Mouse (Mus musculus) neural tube, embryonic 13.5 days (tissue): ENCODE results near the gene Hivep3. TPM values are rescaled to one million over a fixed set of nuclear protein-coding genes. Genes with fewer than 3 reads are reported as not detected.
A peak's percentile ranks its signal among the peaks of the same experiment; 100 is the strongest.

Source experiments
- ATAC-seq: fragments of 200-750 bp; cut with Nextera tagmentation; 2 replicates; pipeline ENCODE4 v1.8.0; 2017; ENCODE audit warnings: low read depth, mild to moderate bottlenecking, moderate TSS enrichment, moderate library complexity
- H3K27ac ChIP-seq: fragments of 300-500 bp; sonication (generic); replicated peaks from 2 replicates; pipeline ENCODE4 v1.5.1; 2015; ENCODE audit warnings: moderate library complexity, mild to moderate bottlenecking, inconsistent platforms
- H3K27me3 ChIP-seq: fragments of 300-500 bp; sonication (generic); 2 replicates; pipeline ENCODE4 v1.6.1; 2015; ENCODE audit warnings: mild to moderate bottlenecking, inconsistent platforms
- H3K36me3 ChIP-seq: fragments of 300-500 bp; sonication (generic); 2 replicates; pipeline ENCODE4 v1.6.1; 2015; ENCODE audit warnings: mild to moderate bottlenecking, inconsistent platforms
- H3K4me1 ChIP-seq: fragments of 300-500 bp; sonication (generic); replicated peaks from 2 replicates; pipeline ENCODE4 v1.6.1; 2015; ENCODE audit warnings: inconsistent platforms
- H3K4me2 ChIP-seq: fragments of 300-500 bp; sonication (generic); 2 replicates; pipeline ENCODE4 v1.6.1; 2015; ENCODE audit warnings: inconsistent platforms, mild to moderate bottlenecking, moderate library complexity
- H3K4me3 ChIP-seq: fragments of 300-500 bp; sonication (generic); 2 replicates; pipeline ENCODE4 v1.5.1; 2015; ENCODE audit warnings: mild to moderate bottlenecking, inconsistent platforms
- H3K9ac ChIP-seq: fragments of 300-500 bp; sonication (generic); 2 replicates; pipeline ENCODE4 v1.6.1; 2015; ENCODE audit warnings: moderate library complexity, mild to moderate bottlenecking, inconsistent platforms
- H3K9me3 ChIP-seq: fragments of 300-500 bp; sonication (generic); 2 replicates; pipeline ENCODE4 v1.6.1; 2016; ENCODE audit warnings: inconsistent platforms
- WGBS: fragments of 180-500 bp; shearing (Covaris S2); methylation state at CpG from one replicate; pipeline ENCODE4 v1.1.7; 2015; 5-methylcytosine and 5-hydroxymethylcytosine counted together
- polyA plus RNA-seq: library from polyadenylated mRNA; unstranded; fragments of >200 nt; fragmentation: Nextera tagmentation; extraction: Ambion mirVana; gene quantifications from 2 replicates; pipeline ENCODE4 v1.2.1, GENCODE M21; 2015

Gene Hivep3
- polyA plus RNA-seq, 1 experiment from 2014 or later: 20.6 TPM

DNA sequence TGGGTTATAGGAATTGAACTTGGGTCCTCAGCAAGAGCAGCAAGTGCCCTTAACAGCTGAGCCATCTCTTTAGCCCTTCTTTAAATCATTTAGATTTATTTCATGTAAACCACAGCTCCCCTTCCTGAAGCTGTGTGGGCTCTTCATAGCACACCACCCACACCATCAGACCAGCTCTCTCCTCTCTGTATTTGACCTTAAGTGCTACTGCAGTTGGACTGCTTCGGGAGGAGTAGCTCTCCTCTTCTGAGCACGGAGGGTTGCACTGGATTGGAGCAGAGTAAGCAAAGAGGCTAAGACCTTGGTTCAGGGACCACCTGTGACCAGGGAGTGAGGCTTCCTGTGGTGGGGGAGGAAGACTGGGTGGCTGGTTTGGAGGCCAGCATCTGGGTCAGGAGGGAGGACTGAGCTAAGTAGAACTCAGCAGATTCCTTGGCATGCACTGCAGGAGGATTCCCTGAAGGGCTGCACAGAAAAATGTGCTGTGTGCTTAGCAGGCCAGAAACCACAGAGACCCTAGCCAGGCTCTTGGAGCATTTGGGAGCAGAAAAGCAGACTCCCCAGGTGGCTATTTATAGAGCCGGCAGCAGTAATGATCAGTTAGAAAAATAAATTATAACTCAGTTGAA, 132.4 kb downstream of the Hivep3 start:
- no peak overlapping the region for H3K9ac ChIP-seq
- no peaks in the 10 kb centered on the region for H3K36me3 ChIP-seq
- no peak overlapping the region for H3K4me3 ChIP-seq
- no peak for ATAC-seq
- peaks cover 27% of the 10 kb centered on the region for H3K4me1 ChIP-seq
- H3K4me2 ChIP-seq: no peak overlapping the region
- H3K9me3 ChIP-seq: no peaks in the 10 kb centered on the region
- WGBS: 58% methylated on average over 3 of the region's 3 CpGs
- H3K27me3 ChIP-seq: no peaks in the 10 kb centered on the region
- no peak overlapping the region for H3K27ac ChIP-seq

DNA sequence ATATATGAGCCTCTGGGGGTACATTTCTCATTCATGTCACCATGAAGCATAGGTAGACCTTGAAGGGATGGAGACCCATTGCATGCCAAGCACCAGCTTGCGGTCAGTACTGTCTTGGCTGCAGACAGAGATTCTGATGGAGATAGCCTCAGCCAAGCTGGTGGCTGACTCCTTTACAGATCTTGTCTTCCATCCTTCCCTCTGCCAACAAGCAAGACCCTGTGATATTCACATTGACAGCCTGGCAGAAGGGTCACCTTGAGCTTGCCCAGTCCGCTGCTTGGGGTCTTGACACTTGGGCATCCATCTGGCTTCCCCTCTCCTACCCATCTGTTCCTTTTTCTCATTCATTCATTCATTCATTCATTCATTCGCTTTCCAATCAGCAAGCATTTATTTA, 133.5 kb downstream of the Hivep3 start:
- no peak for ATAC-seq
- Histone ChIP-seq H3K4me2 (no peak overlapping the region), H3K27ac (no peak overlapping the region), H3K9ac (no peak overlapping the region), H3K27me3 (no peaks in the 10 kb centered on the region), H3K4me3 (no peak overlapping the region), H3K36me3 (no peaks in the 10 kb centered on the region), H3K4me1 (peaks cover 19% of the 10 kb centered on the region; the same call in 1 of the 2 replicates), H3K9me3 (no peaks in the 10 kb centered on the region)
- WGBS: 86% methylated on average over 3 of the region's 3 CpGs

DNA sequence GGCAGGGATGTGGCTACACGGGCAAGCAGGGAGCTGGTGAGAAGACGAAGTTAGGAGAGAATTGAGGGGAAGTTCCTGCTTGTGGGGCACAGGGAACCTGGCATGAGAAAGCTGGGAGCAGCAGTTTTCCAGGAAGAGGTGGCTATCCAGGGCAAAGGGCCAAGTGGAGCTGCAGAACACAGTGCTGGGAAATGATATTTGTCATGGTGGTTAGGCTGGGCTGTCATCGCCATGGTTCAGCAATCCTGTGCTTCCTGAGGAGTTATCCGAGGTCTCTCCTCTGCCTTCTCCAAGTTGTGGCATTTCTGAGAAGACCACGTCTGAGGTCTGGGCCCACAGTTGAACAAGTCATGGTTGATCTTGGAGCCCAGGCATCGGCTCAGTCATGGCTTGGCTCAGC, 136.8 kb downstream of the Hivep3 start:
- peaks cover 4% of the 10 kb centered on the region; the same call in 1 of the 2 replicates for H3K36me3 ChIP-seq
- H3K4me1 ChIP-seq: peaks cover 18% of the 10 kb centered on the region; the same call in 1 of the 2 replicates
- ATAC-seq: no peak
- no peak overlapping the region for H3K27ac ChIP-seq
- H3K9ac ChIP-seq: no peak overlapping the region
- H3K9me3 ChIP-seq: no peaks in the 10 kb centered on the region
- no peak overlapping the region for H3K4me2 ChIP-seq
- H3K4me3 ChIP-seq: no peak overlapping the region
- H3K27me3 ChIP-seq: no peaks in the 10 kb centered on the region
- 82% methylated on average over 6 of the region's 6 CpGs for WGBS

DNA sequence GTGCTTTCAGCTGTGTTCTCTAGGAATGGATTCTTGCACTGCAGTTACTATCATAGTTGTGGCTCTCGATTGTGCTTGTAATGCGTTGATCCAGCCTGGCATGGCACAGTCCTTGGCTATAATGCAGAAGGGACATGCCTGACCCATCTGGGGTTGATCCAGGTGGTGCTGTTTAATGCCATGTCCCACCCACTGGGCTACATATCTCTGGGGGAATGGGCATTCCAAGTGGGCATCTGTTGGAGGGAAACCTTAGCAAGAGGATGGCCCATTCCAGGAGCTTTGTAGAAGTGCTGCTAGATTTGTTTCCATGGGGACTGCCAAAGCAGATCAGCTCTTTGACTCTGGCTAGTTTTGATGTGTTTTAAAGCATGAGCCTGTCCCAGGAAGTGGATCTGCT, 137.9 kb downstream of the Hivep3 start:
- no peak overlapping the region for H3K4me3 ChIP-seq
- H3K4me1 ChIP-seq: peaks cover 7% of the 10 kb centered on the region; the same call in 1 of the 2 replicates
- no peaks in the 10 kb centered on the region for H3K9me3 ChIP-seq
- peaks cover 4% of the 10 kb centered on the region; the same call in 1 of the 2 replicates for H3K36me3 ChIP-seq
- no peaks in the 10 kb centered on the region for H3K27me3 ChIP-seq
- H3K27ac ChIP-seq: no peak overlapping the region
- H3K4me2 ChIP-seq: no peak overlapping the region
- 96% methylated on average over 2 of the region's 2 CpGs for WGBS
- no peak for ATAC-seq
- no peak overlapping the region for H3K9ac ChIP-seq

DNA sequence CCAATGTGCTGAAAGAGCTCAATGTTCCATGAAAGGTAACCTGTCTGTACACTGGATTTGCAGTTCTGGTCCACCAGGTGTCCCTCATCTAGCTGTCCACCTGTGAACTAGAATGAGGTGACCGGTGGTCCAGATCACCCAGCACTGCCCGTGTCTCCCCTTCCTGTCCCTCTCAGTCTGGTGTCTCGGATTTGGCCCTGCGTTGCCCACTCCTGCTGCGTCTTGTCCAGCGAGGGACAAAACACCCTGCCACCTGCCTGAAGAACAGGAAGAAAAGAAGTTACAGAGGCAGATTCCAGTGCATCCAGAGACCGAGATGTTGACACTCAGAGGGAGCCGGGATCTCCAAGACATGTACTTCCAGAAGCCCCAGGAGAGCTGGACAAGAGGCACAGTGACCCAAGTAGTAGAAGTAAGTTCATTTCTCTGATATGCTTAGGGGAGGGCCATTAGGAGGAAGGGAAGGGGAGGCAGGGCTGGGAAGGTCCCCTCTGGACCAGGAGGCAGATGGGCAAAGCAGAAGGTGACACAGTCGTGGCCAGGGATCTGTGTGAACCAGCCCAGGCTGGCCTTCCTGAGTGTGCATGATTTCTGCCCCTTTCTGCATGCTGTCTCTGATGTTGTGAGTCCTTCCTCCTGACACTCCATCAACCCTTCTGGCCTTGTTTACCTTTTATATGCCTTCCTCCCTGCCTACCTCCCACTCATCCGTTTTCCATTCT, 138.4 kb downstream of the Hivep3 start:
- Histone ChIP-seq H3K4me2 (no peak overlapping the region), H3K9ac (no peak overlapping the region), H3K36me3 (peaks cover 4% of the 10 kb centered on the region; the same call in 1 of the 2 replicates), H3K9me3 (no peaks in the 10 kb centered on the region), H3K27me3 (no peaks in the 10 kb centered on the region), H3K27ac (no peak overlapping the region), H3K4me3 (no peak overlapping the region), H3K4me1 (peaks cover 2% of the 10 kb centered on the region; the same call in 1 of the 2 replicates)
- WGBS: 88% methylated on average over 10 of the region's 10 CpGs
- no peak for ATAC-seq

DNA sequence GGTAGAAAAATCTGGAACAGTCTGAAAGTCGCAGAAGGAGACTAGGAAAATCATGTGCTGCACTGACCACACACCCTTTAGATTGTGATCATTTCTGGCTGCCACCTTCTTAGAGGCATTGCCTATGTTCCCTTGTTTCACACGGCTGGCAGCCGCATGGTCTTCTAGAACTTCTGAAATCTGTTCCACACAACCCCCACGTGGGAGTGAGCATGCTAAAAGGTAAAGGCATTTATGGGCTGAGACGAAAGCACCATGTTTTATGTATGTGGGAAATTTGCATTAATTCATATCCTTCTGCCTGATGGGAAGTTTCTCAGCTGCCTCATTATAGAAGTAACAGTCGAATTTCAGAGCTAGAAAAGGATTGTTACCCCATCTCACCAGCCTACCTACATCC, 140.4 kb downstream of the Hivep3 start:
- Histone ChIP-seq H3K27me3 (no peaks in the 10 kb centered on the region), H3K36me3 (peaks cover 4% of the 10 kb centered on the region; the same call in 1 of the 2 replicates), H3K9me3 (no peaks in the 10 kb centered on the region), H3K27ac (no peak overlapping the region), H3K9ac (no peak overlapping the region), H3K4me3 (no peak overlapping the region), H3K4me2 (no peak overlapping the region), H3K4me1 (peaks cover 3% of the 10 kb centered on the region)
- ATAC-seq: no peak
- 68% methylated on average over 6 of the region's 6 CpGs for WGBS

DNA sequence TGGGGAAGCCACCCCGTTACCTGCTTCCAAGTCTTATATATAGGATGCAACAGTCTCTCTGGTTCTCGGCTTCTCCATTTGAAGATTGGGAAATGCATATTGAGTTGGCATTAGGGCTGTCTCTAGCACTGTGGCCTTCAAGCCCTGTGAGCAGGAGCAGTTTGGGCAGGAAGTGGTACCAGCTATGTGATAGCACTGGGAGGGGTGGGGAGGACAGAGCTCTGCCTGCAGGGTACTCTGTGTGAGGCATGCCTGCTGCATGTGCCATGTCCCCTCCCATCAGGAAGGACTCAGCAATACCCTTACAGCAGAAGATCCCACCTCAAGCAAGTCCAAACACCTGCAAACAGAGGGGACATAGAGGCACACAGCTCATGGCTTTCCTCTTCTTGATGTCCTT, 142.0 kb downstream of the Hivep3 start:
- Histone ChIP-seq H3K27me3 (no peaks in the 10 kb centered on the region), H3K36me3 (peaks cover 4% of the 10 kb centered on the region; the same call in 1 of the 2 replicates), H3K4me3 (no peak overlapping the region), H3K9me3 (no peaks in the 10 kb centered on the region), H3K4me2 (no peak overlapping the region), H3K4me1 (peaks cover 18% of the 10 kb centered on the region), H3K27ac (no peak overlapping the region), H3K9ac (no peak overlapping the region)
- WGBS: 92% methylated on average over 2 of the region's 2 CpGs
- no peak for ATAC-seq

DNA sequence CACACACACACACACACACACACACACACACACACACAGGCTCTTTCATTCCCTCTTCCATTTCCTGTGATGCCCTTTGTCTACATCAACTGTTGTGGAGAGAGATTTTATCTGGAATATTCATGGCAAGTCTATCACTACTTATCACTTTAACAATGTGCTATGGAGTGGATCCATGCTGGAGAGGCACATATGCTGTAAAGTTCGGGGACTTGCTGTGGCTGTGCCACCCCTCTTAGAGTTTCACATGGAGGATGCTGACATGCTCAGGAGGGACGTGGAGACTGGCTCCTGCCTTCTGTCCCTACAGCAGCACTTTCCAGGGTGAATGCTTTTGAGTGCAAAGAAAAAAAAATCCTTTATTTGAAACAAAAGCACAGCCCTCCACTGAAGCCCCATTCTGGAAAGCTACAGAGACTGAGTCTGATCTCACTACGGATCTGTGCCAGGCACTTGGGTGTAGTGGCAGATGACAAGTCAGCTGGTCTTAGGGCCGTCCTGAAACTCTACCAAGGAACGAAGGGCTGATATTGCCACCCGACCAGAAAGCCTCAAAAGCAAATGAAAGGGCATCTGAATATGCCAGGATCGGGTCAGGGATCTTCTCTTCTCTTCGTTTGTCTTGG, 143.1 kb downstream of the Hivep3 start:
- Histone ChIP-seq H3K27me3 (no peaks in the 10 kb centered on the region), H3K4me2 (no peak overlapping the region), H3K36me3 (peaks cover 4% of the 10 kb centered on the region; the same call in 1 of the 2 replicates), H3K9me3 (no peaks in the 10 kb centered on the region), H3K9ac (no peak overlapping the region), H3K4me3 (no peak overlapping the region), H3K4me1 (peaks cover 18% of the 10 kb centered on the region), H3K27ac (no peak overlapping the region)
- no peak for ATAC-seq
- 79% methylated on average over 8 of the region's 8 CpGs for WGBS

DNA sequence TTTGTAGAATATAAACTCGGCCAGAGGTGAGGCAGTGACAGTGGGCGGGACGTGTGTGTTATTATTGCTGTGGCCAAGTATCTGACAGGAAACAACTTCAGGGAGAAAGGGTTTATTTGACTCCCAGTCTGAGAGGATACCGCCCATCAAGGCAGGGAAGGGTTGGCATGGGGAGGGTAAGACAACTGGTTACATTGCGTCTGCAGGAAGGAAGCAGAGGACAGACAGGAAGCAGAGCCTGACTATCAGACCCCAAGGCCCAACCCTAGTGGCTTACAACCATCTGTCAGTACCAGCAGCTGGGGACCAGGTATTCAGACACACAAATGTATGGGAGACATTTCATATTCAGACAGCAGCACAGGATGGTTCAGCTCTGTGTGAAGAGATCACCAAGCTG, 144.6 kb downstream of the Hivep3 start:
- Histone ChIP-seq H3K36me3 (peaks cover 4% of the 10 kb centered on the region; the same call in 1 of the 2 replicates), H3K9ac (no peak overlapping the region), H3K4me3 (no peak overlapping the region), H3K9me3 (no peaks in the 10 kb centered on the region), H3K27ac (no peak overlapping the region), H3K4me1 (peaks cover 29% of the 10 kb centered on the region), H3K27me3 (no peaks in the 10 kb centered on the region), H3K4me2 (no peak overlapping the region)
- no peak for ATAC-seq
- WGBS: 83% methylated on average over 5 of the region's 5 CpGs

DNA sequence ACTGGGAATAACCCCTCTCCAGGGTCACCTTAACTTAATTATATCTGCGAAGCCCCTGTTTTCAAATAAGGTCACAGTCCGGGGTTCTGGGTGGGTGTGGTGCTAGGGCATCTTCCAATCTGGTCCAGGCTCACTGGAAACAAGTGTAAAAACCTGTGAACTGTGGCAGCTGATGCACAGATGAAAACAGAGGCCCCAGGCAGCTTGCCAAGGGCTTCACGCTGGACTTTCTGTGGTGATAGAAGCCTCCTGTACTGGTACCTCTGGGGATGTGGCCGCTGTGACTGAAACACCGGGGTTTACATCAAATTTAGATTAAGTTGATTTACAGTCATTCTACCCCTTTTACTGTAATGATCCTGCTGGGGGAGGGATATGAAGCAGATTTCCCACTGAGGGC, 146.1 kb downstream of the Hivep3 start:
- no peak for ATAC-seq
- no peak overlapping the region for H3K9ac ChIP-seq
- H3K9me3 ChIP-seq: no peaks in the 10 kb centered on the region
- H3K36me3 ChIP-seq: no peaks in the 10 kb centered on the region
- no peaks in the 10 kb centered on the region for H3K27me3 ChIP-seq
- peaks cover 29% of the 10 kb centered on the region for H3K4me1 ChIP-seq
- no peak overlapping the region for H3K4me3 ChIP-seq
- H3K4me2 ChIP-seq: no peak overlapping the region
- peak overlapping the region; percentile 57 for H3K27ac ChIP-seq
- 33% methylated on average over 5 of the region's 5 CpGs for whole genome bisulfite sequencing

DNA sequence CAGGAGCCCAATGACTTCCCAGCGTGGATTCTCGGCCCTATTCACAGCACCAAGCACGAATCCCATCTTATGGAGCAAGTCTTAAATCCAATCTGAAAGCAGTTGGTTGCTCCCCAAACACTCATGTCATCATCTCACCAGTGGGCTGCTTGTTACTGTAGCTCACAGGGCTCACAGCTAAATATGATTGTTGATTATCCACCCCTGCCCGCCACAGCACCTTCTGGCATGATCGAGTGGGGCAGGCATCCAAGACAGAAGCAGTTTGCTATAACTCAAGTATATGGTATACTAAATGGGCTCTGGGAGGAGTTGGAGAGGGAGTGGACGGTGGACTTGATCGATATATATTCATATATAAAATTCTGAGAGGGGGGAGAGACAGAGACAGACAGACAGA, 146.7 kb downstream of the Hivep3 start:
- no peak overlapping the region for H3K9ac ChIP-seq
- H3K27me3 ChIP-seq: no peaks in the 10 kb centered on the region
- H3K9me3 ChIP-seq: no peaks in the 10 kb centered on the region
- no peak overlapping the region for H3K4me2 ChIP-seq
- WGBS: 78% methylated on average over 7 of the region's 7 CpGs
- no peak for ATAC-seq
- peaks cover 29% of the 10 kb centered on the region for H3K4me1 ChIP-seq
- no peak overlapping the region for H3K4me3 ChIP-seq
- no peaks in the 10 kb centered on the region for H3K36me3 ChIP-seq
- H3K27ac ChIP-seq: no peak overlapping the region

DNA sequence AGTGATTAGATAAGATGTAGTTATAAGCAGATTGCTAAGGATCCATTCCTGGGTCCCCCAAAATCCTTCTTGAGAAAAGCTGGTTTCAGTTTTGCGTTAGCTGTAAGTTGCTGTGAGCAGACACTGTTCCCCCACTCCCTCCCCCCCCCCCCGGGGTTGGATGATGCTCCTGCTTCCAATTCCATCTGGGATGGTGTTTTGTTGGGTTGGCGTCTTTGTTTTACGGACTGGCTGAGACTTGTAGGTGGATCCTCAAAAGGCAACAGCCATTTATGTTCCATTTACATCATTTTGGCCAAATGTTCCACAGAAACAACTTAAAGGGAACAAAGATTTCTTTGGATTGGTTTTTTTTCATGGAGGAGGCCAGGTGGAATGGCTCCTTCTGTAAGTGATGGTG, 147.7 kb downstream of the Hivep3 start:
- 85% methylated on average over 4 of the region's 4 CpGs for WGBS

More for the DNA sequence above, 147.7 kb downstream of the Hivep3 start:
- peaks cover 29% of the 10 kb centered on the region for H3K4me1 ChIP-seq
- ATAC-seq: no peak
- H3K9ac ChIP-seq: no peak overlapping the region
- no peaks in the 10 kb centered on the region for H3K36me3 ChIP-seq
- no peak overlapping the region for H3K4me2 ChIP-seq
- no peaks in the 10 kb centered on the region for H3K9me3 ChIP-seq
- H3K27me3 ChIP-seq: no peaks in the 10 kb centered on the region
- no peak overlapping the region for H3K4me3 ChIP-seq
- no peak overlapping the region for H3K27ac ChIP-seq
